Mouse (Mus musculus): Measurements from ENCODE around the gene Pde2a.

Pde2a gene

GRCm38 (mm10) chr7:101503351-101503750 lies 81.9 kb downstream of the Pde2a start:
- ATAC-seq (ENCODE audit: insufficient number of reproducible peaks, low FRiP score, low TSS enrichment), result no peak; the same call in 1 of the 2 replicates

DNA sequence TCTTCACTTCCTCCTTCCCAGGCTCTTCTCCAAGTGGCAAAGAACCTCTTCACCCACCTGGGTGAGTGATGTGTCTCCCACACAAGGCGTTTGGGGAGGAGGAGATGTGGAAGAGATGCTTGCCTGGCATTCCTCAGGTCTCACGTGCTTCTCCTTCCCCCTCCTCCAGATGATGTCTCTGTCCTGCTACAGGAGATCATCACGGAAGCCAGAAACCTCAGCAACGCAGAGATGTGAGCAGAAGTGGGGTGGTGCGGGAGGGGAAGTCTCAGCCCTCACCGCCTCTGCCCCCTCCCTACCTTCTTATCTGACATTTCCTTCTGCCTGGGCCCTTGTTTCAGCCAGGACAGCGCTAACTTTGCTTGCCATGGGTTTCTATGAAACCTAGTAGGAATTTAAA lies 82.3 kb downstream of the Pde2a start:
- no peak for ATAC-seq (ENCODE audit: insufficient number of reproducible peaks, low FRiP score, low TSS enrichment)

DNA sequence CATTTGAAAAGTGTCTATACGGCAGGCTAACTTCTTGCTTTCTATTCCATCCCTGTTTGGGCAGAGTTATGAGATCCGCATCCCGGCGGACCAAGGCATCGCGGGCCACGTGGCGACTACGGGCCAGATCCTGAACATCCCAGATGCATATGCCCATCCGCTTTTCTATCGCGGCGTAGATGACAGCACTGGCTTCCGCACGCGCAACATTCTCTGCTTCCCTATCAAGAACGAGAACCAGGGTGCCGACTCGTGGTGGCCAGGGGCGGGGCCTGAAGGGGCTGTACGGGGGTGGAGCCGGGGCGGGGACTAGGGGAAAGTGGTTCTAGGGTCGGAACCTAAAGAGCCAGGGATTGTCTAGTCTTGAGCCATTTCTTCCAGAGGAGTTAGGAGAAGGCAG lies 83.0 kb downstream of the Pde2a start:
- ATAC-seq (ENCODE audit: insufficient number of reproducible peaks, low FRiP score, low TSS enrichment), result no peak

- ATAC-seq (ENCODE audit: insufficient number of reproducible peaks, low FRiP score, low TSS enrichment), result no peak; the same call in 1 of the 2 replicates
Measured at GRCm38 (mm10) chr7:101509212-101509611, 87.7 kb downstream of the Pde2a start.

GRCm38 (mm10) chr7:101513655-101514054 lies 92.2 kb downstream of the Pde2a start:
- ATAC-seq (ENCODE audit: insufficient number of reproducible peaks, low FRiP score, low TSS enrichment), result peak; percentile 62; the same call in 1 of the 2 replicates

DNA sequence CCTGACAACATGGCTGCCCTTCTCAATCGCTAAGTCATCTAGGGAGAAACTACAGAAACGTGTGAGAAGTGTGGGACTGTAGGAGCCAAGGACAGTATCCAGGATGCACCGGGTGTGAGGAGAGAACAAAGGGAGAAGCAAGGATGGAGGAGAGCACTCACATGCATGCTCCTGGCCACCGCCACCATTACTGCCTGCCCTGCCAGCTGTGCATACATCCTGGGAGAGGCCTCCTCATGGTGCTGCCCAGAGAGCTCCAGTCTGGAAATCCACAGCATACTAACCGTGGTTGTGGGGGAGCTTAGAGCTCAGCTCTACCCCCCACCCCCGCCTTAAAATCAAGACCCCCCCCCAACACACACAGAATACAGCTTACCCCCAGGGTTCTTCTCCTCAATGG lies 93.3 kb downstream of the Pde2a start:
- no peak for ATAC-seq (ENCODE audit: insufficient number of reproducible peaks, low FRiP score, low TSS enrichment)

- no peak for ATAC-seq (ENCODE audit: insufficient number of reproducible peaks, low FRiP score, low TSS enrichment)
Measured at GRCm38 (mm10) chr7:101515295-101515694, 93.8 kb downstream of the Pde2a start.

- no peak for ATAC-seq (ENCODE audit: insufficient number of reproducible peaks, low FRiP score, low TSS enrichment)
Measured at GRCm38 (mm10) chr7:101516460-101516859, 95.0 kb downstream of the Pde2a start.

GRCm38 (mm10) chr7:101521696-101522095 lies 100.2 kb downstream of the Pde2a start:
- ATAC-seq (ENCODE audit: insufficient number of reproducible peaks, low FRiP score, low TSS enrichment), result no peak

- no peak for ATAC-seq (ENCODE audit: insufficient number of reproducible peaks, low FRiP score, low TSS enrichment)
Measured at GRCm38 (mm10) chr7:101523205-101523604, 101.7 kb downstream of the Pde2a start.

DNA sequence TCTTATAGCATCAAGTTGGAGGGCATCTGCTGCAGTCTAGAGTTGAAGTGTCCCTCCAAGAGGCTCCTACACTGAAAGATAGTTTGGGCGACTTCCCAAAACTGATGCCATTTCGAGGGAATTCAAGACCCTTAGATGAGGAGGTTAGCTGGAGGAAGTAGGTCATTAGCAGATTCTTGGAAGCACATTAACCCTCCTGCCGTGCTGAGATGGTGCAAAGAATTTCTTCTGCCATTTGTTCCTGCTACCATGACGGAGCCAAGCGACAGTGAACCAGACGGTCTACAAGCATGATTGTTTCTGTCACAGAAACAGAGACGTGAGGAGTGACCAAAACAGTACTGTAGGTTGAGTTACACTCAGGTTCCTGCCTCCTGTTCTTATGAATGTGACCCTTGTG lies 105.0 kb downstream of the Pde2a start:
- ATAC-seq (ENCODE audit: insufficient number of reproducible peaks, low FRiP score, low TSS enrichment), result no peak

GRCm38 (mm10) chr7:101534428-101534827 lies 112.9 kb downstream of the Pde2a start:
- no peak for ATAC-seq (ENCODE audit: insufficient number of reproducible peaks, low FRiP score, low TSS enrichment)

- ATAC-seq (ENCODE audit: insufficient number of reproducible peaks, low FRiP score, low TSS enrichment), result no peak
Measured at GRCm38 (mm10) chr7:101535102-101535501, 113.6 kb downstream of the Pde2a start.

- ATAC-seq (ENCODE audit: insufficient number of reproducible peaks, low FRiP score, low TSS enrichment), result no peak
Measured at GRCm38 (mm10) chr7:101535517-101535916, 114.0 kb downstream of the Pde2a start.

DNA sequence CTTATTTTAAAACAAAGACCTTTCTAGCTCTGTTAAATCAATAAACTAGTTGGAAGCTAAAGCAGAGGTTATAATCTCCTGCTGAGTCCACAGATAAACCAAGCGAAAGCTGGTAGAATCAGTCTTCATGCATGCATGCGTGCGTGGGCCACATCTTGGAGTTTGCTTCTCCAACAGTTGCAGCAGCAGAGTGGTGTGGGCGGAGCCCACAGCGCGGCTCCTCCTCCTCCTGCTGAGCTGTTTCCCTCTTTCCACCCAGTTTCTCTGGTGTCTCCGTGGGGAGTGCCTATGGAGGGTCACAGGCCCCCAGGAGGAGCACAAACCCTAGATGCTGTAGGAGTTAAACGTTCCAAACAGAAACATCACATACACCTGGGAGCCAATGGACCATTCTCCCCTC lies 116.0 kb downstream of the Pde2a start:
- no peak for ATAC-seq (ENCODE audit: insufficient number of reproducible peaks, low FRiP score, low TSS enrichment)

DNA sequence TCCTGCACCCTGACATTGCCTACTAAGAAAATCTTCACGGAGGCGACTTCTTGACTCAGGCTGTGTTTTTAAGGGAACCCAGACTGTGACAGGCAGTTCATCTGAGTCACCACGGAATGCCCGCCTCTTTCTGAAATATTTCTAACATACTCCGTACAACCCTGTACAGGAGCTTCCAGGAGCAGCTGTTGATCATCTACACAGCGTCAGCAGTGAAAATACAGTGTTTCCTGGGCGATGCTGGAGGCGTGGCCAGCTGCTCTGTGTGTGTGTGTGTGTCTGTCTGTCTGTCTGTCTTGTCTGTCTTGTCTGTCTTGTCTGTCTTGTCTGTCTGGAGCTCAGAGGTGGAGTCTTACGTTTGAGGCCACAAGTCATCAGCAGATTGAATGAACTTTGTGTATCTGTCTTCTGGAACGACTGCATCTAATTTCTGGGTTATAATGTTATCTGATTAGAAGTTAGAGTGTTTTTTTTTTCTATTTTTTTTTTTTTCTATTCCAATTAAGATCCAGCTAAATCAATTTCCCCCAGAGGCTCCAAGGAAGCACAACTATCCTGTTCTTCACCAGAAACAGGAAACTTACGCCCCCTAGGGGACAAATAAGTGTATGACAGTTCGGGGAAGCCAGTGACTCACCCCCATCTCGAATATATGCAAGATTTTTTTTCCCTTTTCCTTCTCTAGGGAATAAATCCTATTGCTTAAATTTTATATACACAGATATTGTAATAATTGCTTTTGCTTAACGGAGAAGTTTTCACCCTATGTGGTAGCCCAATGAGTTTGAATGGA lies 116.8 kb downstream of the Pde2a start:
- no peak for ATAC-seq (ENCODE audit: insufficient number of reproducible peaks, low FRiP score, low TSS enrichment)

DNA sequence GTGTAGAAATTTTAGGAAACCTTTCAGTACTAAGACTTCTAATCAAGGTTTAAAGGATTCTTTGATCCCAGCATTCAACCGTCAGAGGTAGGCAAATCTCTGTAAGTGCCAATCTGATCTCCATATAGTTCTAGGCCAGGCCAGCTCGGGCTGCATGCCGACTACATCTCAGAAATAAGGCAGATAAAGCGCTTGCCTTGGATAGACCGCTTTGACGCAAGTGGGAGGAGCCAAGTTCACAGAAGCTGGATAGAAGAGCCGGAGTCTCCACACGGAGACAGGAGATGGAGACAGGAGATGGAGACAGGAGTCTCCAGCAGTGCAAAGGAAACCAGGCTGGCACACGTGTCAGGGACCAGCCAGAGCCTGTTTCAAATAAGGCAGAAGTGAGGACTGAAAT lies 118.3 kb downstream of the Pde2a start:
- no peak for ATAC-seq (ENCODE audit: insufficient number of reproducible peaks, low FRiP score, low TSS enrichment)

DNA sequence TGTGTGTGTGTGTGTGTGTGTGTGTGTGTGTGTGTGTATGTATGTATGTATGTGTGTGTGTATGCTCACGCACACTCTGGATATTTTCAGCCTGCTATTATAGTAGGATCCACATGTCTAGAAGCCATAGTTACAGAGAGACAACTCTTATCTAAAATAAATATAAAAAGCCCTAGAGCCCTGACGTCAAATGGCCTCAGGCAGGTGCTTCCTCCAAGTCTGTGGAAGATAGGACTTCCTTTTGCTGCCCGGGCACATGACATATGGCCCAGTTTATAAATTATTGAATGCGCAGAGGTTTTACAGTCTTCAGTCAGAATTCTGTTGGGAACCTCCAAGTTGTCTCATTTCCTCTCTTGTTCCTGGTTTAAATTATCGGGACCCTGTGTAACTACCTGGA lies 119.2 kb downstream of the Pde2a start:
- no peak for ATAC-seq (ENCODE audit: insufficient number of reproducible peaks, low FRiP score, low TSS enrichment)

GRCm38 (mm10) chr7:101541132-101541531 lies 119.6 kb downstream of the Pde2a start:
- ATAC-seq (ENCODE audit: insufficient number of reproducible peaks, low FRiP score, low TSS enrichment), result peak; percentile 56; the same call in 1 of the 2 replicates

DNA sequence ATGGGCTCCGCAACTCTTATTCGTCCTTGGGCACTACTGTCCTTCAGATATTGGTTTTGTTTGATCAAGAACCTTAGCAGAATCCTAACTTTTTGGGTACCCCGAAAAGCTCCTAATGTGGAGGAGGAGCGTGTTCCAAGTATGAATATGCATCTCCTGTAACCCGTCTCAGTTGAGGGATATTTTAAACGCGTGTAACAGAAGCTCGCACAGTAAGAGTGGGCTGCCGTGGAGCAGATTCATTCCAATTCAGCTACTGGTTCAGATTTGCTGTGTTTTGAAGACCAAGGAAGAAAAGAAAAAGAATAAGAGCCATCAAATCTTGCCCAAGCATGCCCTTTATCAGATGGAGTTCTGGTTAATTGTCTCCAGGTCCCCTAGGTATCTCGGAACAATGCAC lies 120.2 kb downstream of the Pde2a start:
- ATAC-seq (ENCODE audit: insufficient number of reproducible peaks, low FRiP score, low TSS enrichment), result no peak

- no peak for ATAC-seq (ENCODE audit: insufficient number of reproducible peaks, low FRiP score, low TSS enrichment)
Measured at GRCm38 (mm10) chr7:101547651-101548050, 126.2 kb downstream of the Pde2a start.

DNA sequence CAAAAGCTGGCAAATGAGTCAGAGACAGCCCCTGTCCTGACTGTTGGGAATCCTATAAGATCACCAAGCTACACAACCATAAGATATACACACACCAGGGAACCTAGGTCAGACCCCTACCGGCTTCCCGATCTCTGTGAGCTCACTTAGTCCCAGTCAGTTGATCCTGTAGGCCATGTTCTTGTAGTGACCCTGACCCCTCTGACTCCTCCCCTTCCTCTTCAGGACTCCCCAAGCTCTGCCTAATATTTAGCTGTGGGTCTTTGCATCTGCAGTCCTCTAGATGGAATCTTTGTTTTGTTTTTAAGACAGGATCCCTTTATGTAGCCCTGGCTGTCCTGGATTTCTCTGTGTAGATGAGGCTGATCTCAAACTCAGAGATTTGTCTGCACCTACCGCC lies 127.8 kb downstream of the Pde2a start:
- ATAC-seq (ENCODE audit: insufficient number of reproducible peaks, low FRiP score, low TSS enrichment), result no peak
